Mouse (Mus musculus) embryo, embryonic 11 days (tissue): ENCODE measurements around the gene Hba-x.
"Not testable (repeated sequence)": the region's sequence is repeated elsewhere in the genome, so short reads cannot be mapped to it uniquely, and the experiment has no call there.

ENCODE experiments used
- DNase-seq: peaks from one replicate; pipeline ENCODE4 v3.0.0-alpha.2; 2015

Gene Hba-x

DNA sequence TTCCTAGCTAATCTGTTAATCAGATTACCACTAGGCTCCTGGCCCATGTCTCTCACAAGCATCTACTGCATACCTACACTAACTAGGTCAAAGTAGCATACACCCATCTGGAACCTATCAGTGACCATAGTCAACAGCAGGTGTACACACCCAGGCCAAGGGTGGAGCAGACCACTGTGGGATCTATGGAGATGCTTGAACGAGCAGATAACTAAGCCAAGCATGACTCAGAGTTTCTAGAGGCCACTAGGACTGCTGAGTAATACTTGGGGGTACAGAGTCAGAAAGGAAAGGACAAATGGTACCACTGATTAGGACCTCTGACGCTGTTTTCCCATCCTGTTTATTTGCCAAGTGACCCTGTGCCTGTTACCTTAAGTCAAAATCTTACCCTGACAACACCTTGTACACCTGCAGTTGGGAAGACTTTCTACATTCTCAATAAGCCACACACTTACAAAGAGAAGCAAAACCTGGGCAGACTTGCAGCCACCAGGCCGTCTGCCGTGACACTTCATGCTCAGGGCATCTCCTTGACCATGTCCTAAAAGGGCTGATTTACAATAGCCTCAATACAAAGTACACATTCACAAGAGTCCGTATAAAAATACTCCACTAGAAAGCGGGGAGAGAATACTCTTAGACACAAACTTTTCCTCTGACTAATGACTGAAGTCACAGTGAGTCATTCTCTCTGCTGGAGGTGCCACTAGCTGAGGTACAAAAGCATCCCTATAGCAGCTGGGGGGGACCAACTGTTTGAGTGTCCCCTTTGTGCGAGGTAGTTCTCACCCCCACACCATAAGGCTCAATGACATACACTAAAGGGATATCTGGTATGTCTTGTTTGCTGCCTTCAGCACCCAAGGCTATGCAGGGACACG lies 25.1 kb upstream of the Hba-x start:
- DNase-seq = no peak

DNA sequence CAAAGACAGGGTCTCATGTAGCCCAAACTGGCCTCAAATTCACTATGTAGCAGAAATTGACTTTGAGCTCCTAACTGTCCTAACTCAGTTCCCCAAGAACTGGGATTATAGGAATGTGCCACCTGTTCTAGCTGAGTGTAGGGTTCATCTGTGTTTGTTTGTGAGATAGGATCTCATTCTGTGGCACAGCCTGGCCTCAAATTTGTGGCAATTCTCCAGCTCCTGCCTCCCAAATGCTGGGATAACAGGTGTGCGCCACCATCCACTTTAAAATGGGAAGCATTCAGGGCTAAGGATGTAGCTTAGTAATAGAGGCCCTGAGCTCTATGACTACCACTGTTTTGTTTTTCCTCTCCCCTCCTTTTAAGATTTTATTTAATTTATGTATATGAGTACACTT lies 23.1 kb upstream of the Hba-x start:
- DNase-seq = no peak

GRCm38 (mm10) chr11:32256146-32256545 lies 20.1 kb upstream of the Hba-x start:
- no peak for DNase-seq

DNA sequence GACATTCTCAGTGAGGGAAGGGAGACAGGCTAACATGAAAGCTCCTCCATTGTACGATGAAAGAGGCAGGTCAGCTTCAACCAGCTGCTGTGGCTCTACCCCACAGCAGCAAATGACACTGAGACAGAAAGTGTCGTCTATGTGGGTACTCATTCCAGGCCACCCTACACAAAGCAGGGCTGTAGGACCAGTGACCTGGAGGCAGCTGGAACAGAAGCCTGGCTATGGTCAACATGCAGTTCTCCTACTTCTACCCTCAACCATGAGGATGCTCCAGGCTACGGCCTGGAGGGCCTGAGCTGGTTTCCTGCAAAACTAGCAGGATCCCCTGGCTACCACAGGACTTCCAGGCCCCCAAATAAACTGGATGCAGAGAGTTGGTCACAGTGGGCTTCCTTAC lies 19.6 kb upstream of the Hba-x start:
- no peak for DNase-seq

- peak; percentile 56 for DNase-seq
These were observed 13.4 kb upstream of the Hba-x start for GRCm38 (mm10) chr11:32262674-32263415.

DNA sequence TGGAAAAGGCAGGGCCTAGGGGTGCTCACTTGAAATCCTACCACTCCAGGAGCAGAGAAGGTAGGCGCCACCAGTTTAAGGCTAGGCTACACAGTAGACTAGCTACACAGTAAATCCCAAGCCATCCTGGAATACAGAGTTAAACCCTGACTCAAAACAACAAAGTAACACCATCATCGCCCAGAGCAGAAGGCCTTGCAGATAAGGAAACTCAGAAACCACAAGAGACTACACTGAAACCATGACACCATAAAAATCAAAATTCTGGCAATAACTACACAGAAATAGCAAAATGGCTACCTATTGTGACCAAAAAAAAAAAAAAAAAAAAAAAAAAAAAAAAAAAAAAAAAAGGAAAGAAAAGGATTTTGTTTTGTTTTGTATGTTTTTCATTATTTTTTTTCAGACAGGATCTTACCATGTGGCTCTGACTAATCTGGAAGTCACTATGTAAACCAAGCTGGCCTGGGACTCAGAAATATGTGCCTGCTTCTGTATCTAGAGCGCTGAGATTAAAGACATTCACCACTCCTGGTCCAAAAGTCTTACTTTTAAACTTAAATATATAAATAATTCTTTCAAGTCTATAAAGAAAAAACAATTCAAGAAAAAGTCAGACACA lies 11.0 kb upstream of the Hba-x start:
- no peak for DNase-seq

GRCm38 (mm10) chr11:32266194-32266593 lies 10.0 kb upstream of the Hba-x start:
- DNase-seq = no peak

GRCm38 (mm10) chr11:32266776-32267175 lies 9.4 kb upstream of the Hba-x start:
- DNase-seq = no peak

DNA sequence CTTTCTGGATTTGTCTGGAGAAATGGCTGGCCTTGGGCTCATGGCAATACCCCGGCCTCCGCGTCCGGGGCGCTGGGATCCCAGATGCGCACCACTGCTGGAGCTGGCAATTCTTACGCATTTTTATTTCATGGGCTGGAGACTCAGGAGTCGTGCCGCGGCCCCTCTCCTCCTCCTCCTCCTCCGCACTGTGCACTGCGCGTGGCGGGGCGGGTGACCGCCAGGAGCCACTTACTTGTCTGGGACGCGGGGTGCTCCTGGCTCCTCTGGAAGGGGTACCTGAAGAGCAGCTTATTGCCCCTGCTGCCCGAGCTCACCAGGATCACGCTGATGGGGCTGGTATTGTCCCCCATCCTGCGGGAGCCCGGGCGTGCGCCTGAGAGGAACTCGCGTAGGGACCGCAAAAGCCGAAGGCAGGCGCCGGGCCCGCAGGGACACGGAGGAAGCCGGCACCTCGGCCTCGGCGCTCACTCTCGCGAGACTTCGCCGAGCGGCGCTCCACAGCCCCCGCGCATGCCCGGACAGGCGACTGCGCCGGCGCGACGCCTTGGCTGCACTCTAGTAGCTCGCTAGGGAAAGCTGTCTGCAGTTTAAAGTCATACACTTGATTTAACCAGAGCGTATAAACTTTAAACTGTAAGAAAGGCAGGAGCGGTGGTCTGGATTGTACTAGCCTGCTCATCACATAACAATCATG lies 8.9 kb upstream of the Hba-x start, which contains the start of gene Nprl3:
TSS of gene Nprl3 (minus strand) at position 520 of the 697 bp plus-strand sequence.
- DNase-seq = peak; percentile 98

- peak; percentile 27 for DNase-seq
These were observed 8.2 kb upstream of the Hba-x start for GRCm38 (mm10) chr11:32267964-32268363.

- no peak for DNase-seq
These were observed 7.2 kb upstream of the Hba-x start for GRCm38 (mm10) chr11:32268952-32269351.

- DNase-seq = no peak
These were observed 5.0 kb upstream of the Hba-x start for GRCm38 (mm10) chr11:32271178-32271577.

DNA sequence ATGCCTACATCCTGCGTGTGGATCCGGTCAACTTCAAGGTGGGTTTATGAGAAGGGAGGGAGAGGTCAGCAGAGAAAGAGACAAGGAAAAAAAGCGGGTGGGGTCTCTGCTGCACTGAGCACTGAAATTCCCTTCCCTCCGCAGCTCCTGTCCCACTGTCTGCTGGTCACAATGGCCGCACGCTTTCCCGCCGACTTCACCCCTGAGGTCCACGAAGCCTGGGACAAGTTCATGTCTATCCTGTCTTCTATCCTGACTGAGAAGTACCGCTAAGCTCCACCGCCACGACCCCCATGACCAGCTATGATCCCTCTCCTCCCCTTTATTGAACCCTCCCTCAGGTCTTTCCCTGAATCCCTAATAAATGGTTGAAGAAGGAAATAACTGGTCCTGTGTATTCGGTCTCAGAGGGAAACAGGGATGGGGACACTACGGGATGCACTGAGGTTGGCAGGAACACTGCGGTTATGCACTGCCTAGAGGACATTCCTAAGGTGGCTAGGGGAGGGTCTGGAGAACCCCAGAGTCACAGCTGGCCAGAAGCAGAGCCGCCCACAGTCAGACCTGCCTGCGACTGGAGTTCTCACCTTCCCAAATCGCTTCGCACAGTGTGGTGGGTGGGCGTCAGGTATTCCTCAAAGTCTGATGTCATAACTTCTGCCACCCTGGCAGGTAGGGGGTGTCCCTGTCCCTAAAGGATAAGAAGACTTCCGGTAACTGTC lies 1.7 kb downstream of the Hba-x start:
- no peak for DNase-seq

- DNase-seq = no peak
These were observed 2.3 kb downstream of the Hba-x start for GRCm38 (mm10) chr11:32278458-32278957.

- no peak for DNase-seq
These were observed 4.4 kb downstream of the Hba-x start for GRCm38 (mm10) chr11:32280646-32281045.

GRCm38 (mm10) chr11:32281416-32282144 lies 5.4 kb downstream of the Hba-x start:
- no peak for DNase-seq

GRCm38 (mm10) chr11:32283091-32283777 lies 7.0 kb downstream of the Hba-x start, which contains the start of gene Hba-a1:
Gene Hba-a1, plus strand, starts transcription at chr11:32283511.
- not testable (repeated sequence) for DNase-seq

DNA sequence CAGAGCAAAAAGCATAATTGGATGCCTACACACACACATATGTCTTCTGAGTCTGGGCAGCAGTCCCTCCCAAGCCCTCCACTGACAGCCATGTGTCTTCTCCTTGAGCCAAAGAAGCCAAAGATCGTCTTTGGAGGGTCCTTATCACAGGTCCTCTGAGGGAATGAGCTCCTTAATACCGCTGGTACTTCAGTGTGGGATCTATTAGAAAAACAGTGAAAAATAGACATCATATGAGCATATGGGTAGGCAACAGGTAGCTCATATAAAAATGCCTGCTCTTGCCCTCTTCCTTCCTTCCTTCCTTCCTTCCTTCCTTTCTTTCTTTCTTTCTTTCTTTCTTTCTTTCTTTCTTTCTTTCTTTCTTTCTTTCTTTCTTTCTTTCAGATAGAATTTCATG lies 8.4 kb downstream of the Hba-x start:
- not testable (repeated sequence) for DNase-seq

DNA sequence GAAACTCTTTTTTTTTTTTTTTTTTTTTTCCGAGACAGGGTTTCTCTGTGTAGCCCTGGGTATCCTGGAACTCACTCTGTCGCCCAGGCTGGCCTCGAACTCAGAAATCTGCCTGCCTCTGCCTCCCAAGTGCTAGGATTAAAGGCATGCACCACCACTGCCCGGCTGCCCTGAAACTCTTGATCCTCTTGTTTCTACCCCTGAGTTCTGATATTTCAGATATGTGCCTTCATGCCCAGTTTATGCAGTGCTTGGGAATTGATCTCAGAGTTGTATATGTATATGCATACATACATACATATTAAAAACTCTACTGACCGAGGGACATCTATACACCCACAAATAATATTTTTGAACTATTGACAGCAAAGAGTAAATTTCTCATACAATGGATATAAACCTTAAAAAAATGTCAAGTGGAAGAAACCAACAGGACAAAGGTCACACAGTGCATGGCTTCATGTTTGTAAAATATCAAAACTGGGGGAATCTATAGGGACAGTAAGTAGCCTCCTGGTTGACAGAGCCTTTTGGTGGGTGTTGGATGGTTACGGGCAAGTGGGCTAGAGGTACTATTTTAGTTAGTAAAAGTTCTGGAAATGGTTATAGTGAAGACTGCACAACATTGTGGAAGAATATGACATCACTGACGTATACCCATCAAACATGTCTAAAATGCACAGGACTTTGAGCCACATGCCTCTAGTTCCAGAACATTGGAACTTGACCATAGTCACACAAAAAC lies 9.0 kb downstream of the Hba-x start:
- DNase-seq = no peak

DNA sequence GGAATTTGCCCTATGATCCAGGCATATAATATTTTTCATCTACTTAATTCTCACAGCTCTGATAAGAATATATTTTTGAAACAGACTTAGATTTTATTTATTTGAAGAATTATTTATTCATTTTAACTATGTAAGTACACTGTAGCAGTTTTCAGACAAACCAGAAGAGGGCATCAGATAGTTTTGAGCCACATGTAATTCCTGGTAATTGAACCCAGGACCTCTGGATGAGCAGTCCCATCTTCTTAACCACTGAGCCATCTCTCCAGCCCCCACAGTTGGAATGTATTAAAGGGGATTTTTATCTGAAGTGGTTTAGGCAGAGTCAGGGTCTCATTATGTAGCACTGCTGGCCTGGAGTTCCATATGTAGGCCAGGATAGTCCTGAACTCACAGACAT lies 9.7 kb downstream of the Hba-x start:
- not testable (repeated sequence) for DNase-seq
